Mouse (Mus musculus): Measurements from ENCODE around the gene Scp2.

DNA sequence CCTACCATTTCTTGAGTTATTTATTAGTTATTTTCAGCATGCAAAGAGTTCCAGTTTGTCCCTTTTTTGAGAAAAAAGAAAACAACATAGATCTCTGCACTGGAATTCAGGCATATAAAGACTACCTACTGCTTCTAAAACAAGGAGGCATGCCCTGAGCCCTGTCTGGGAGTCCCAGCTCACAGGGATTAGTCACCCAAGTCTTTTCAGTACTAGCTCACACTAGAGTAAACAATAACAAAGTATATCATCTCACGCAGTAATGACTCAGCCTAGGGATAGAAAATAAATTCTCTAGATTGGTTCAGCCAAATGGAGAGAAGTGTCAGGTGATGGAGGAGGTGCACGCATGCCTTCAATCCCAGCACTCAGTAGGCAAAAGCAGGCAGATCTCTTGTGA is 34.1 kb downstream of the Scp2 start:
- TF ChIP-seq CTCF (IDR thresholded peaks at IDR 0.05; ENCODE audit: extremely low read depth, insufficient read depth, low read length) (no peak), POLR2A (IDR thresholded peaks at IDR 0.05; ENCODE audit: extremely low read depth, insufficient read depth, low read length) (no peak)

Measured in cortical plate, adult 2 months (tissue).